Mouse (Mus musculus) induced T-regulatory cell, adult 2 months (primary cell): ENCODE data around the gene Dpf1.

Experiments
- DNase-seq: peaks from one replicate; pipeline ENCODE4 v3.0.0-alpha.2; 2012; ENCODE audit warnings: low read depth

Gene Dpf1

DNA sequence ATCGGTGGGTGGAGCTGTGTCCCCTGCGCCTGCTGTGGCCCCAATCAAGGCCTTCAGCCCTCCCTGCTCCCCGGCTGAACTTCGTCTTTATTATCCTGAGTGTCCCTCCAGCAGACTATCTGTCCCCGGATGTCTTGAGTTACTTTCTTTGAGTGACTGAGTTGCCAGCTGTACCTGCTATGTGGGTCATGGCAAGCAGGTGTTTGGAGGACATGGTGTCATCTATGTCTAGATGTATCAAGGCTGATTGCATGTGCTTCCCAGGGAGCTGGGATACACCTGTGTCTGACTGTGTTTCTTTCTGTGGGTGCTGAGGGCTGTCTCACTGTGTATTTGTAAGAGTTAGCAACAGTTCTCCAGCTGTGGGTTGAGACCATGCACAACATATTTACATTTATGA, 6.0 kb downstream of the Dpf1 start:
- no peak for DNase-seq

- DNase-seq, result no peak
Observed at GRCm38 (mm10) chr7:29313051-29313450, 9.3 kb downstream of the Dpf1 start.

GRCm38 (mm10) chr7:29313572-29314261, 10.0 kb downstream of the Dpf1 start:
- DNase-seq, result no peak

DNA sequence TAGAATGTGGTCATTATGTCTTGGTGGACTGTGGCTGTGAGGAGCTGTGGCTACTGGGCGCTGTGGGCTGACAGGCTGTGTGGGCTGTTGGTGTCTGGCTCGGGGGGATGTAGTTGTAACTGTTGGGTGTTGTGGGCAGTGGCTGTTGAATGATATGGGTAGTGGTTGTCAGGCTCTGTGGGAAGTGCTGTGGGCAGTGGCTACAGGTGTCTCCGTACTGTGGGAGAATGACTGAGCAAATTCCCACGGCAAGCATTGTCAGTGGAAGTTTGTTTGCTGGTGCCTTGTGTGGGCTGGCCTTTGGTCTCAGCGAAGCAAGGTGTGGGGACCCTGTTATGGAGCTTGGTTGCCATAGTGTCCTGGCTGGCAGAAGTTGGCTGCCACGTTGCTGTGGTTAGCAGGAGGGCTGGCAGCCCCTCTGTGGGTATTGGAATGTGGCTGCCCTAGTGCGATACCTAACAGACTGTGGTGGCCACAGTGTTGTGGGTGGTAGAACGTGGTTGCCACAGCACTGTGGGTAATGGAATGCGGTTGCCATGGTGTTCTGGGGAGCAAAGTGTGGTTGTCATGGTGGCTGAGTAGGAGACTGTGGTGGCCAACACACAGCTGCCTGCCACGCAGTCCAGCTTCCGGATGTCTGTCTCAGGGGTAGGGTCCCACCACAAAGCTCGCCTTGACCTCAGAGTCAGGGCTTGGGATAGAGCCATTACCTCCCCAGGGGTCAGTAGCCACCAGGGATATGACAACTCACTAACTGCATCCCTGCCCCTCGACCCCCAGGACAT, 11.3 kb downstream of the Dpf1 start:
- no peak for DNase-seq

- DNase-seq, result no peak
Observed at GRCm38 (mm10) chr7:29316137-29316734, 12.5 kb downstream of the Dpf1 start.

- DNase-seq, result no peak
Observed at GRCm38 (mm10) chr7:29316976-29317375, 13.2 kb downstream of the Dpf1 start.

GRCm38 (mm10) chr7:29317558-29317957, 13.8 kb downstream of the Dpf1 start:
- no peak for DNase-seq

DNA sequence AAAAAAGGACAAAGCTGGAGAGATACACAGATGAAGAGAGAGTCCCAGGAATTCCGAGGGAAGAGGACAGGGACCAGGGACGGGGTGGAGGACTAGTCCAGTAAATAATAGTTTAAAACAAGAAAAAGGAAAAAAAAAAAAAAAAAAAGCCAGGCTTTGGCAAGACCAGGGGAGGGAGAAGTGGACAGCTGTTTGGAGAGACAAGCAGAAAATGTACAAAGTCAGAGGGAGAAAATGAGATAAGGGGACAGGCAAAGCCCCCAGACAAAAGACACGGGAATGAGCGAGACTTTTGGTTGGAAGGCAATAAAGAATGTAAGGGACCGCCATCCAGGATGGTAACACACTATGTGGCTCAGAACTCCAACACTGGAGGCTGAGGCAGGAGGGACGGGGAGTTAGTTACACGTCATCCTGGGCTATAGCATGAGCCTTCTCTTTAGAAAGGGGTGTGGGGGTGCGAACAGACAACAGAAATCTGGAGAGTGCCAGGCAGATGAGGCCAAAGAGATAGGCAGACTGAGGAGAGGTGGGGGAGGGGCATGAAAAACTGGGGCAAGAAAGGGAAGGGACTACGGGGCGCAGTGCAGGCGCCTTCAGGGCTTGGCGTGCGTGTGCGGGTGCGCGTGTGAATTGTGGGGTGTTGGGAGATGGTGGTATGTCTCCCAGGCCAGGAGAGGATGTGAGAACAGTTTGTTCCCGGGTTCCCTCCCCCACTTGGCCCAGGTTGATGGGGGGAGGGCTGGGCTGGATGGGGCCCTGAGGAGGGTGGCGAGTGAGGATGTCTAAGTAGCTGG, 14.6 kb downstream of the Dpf1 start:
- DNase-seq, result no peak

GRCm38 (mm10) chr7:29319337-29320307, 15.9 kb downstream of the Dpf1 start:
- DNase-seq, result no peak

DNA sequence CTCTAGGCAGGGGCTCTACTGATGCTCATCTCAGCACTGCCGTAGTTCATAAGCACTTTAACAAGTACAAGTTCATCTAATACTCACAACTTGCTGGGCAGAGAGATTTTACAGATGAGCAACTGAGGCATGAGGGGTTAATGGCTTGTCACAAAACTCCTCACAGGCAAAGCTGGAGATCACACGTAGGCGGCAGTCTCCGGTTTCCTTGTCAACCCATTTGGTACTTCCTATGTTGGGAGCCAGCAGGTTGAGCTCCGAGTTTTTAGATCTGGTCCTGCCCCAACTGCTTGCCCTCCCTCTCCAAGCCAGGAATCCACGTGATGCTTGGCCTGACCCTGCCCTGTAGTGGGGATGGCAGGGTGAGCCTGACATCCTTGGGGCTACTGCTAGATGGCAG, 23.3 kb downstream of the Dpf1 start:
- DNase-seq, result no peak

DNA sequence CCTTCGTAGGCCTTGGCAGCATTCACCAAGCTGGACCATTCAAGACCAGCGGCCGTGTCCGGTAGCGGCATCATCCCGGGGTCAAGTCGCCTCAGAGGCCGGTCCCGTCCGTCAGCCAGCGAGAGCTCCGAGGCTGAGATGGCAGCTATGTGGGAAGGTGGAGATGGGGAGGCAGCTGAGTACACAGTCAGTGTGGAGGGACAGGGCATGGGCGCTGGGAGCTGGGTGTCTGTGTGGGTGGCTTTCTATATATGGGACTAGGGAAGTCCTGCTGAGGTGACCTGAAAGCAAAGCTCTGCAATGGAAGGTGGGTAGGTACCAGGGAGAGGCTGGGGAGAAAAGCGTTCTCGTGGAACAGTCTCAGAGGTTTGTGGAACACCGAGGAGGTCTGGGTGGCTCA, 25.2 kb downstream of the Dpf1 start:
- DNase-seq, result no peak

DNA sequence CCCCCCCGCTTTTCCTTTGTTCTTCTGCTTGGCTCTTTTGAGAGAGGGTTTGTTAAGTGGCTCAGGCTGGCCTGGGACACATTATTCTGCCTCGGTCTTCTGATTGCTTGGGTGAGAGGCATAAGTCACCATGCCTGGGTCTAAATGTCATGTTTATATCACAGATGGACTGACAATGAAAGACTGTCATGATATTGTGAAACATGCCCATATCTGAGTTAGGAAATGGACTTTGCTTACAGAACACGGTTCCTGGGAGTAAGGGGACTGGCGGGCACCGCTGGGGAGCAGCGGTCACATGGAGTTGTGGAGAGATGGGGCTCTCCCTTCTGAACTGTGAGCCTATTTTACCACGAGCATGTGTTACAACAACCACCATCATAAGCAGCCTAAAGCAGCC, 30.4 kb downstream of the Dpf1 start:
- no peak for DNase-seq

GRCm38 (mm10) chr7:29335276-29335675, 31.5 kb downstream of the Dpf1 start:
- DNase-seq, result no peak

GRCm38 (mm10) chr7:29335841-29336671, 32.3 kb downstream of the Dpf1 start:
- DNase-seq, result no peak

DNA sequence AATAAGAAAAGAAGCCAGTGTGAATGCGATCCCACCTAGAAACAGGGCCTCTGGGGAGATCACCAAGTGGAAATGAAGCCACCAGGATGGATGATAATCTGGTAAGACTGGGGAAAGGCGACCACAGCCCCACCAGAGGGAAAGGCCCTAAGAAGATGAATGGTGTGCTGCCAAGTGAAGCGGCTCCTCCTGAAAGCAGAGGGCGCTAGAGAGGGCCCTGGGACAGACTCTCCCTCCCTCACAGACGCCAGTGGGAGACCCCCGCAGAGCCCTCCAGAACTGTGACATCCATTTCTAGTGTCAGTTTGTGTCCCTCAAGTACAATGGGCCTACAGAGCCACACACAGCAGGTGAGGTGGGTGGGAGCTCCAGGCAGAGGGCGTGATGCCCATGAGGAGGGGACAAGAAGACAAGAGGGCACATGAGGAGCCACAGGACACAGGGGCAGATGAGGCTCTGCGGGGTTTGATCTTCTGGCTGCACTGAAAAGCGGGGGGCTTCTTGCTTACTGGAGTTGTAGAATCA, 33.1 kb downstream of the Dpf1 start:
- DNase-seq, result no peak

DNA sequence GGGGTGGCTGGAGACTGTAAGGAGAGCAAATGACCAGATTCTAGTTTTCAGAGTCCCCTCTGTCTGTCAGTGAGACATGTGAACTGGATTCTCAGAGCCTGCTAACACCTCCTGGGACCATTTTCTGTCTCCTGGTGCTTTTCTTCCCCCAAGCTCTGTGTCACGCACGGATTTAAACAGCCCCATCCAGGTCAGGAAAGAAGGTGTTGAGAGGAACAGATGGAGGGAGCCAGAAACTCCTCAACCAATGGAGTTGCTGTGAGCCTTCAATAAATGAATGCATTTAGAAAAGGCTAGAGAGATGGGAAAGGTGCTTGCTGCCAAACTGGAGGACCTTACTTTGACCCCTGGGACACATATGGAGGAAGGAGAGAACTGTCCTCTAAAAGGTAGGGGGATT, 34.0 kb downstream of the Dpf1 start:
- DNase-seq, result no peak

- DNase-seq, result no peak
Observed at GRCm38 (mm10) chr7:29338351-29338919, 34.7 kb downstream of the Dpf1 start.

GRCm38 (mm10) chr7:29338984-29339679, 35.4 kb downstream of the Dpf1 start:
- DNase-seq, result no peak

- DNase-seq, result no peak
Observed at GRCm38 (mm10) chr7:29340247-29340646, 36.5 kb downstream of the Dpf1 start.
